Mouse (Mus musculus) intestine, embryonic 15.5 days (tissue): ENCODE measurements at regions not wholly inside any gene's neighbourhood (a gene's known extent, or its start where the extent isn't known, plus 50 kb on each side); places are given as distances from the start of the nearest gene placed in this dataset.
A peak's percentile ranks its signal among the peaks of the same experiment; 100 is the strongest.

Experiments used
- ATAC-seq: fragments of 200-750 bp; cut with Nextera tagmentation; 2 replicates; pipeline ENCODE4 v1.8.0; 2017; ENCODE audit warnings: moderate TSS enrichment, moderate library complexity
- H3K27ac ChIP-seq: fragments of 300-500 bp; sonication (generic); 2 replicates; pipeline ENCODE4 v1.5.1; 2015; ENCODE audit warnings: mild to moderate bottlenecking, inconsistent platforms
- H3K27me3 ChIP-seq: fragments of 300-500 bp; sonication (generic); replicated peaks from 2 replicates; pipeline ENCODE4 v1.6.1; 2015; ENCODE audit warnings: inconsistent platforms
- H3K36me3 ChIP-seq: fragments of 300-500 bp; sonication (generic); 2 replicates; pipeline ENCODE4 v1.6.1; 2015; ENCODE audit warnings: inconsistent platforms
- H3K4me1 ChIP-seq: fragments of 300-500 bp; sonication (generic); replicated peaks from 2 replicates; pipeline ENCODE4 v1.6.1; 2015; ENCODE audit warnings: inconsistent platforms
- H3K4me2 ChIP-seq: fragments of 300-500 bp; sonication (generic); replicated peaks from 2 replicates; pipeline ENCODE4 v1.6.1; 2015; ENCODE audit warnings: mild to moderate bottlenecking, inconsistent platforms
- H3K4me3 ChIP-seq: fragments of 300-500 bp; sonication (generic); replicated peaks from 2 replicates; pipeline ENCODE4 v1.5.1; 2015; ENCODE audit warnings: inconsistent platforms
- H3K9ac ChIP-seq: fragments of 300-500 bp; sonication (generic); 2 replicates; pipeline ENCODE4 v1.6.1; 2015; ENCODE audit warnings: inconsistent platforms
- H3K9me3 ChIP-seq: fragments of 300-500 bp; sonication (generic); 2 replicates; pipeline ENCODE4 v1.6.1; 2016; ENCODE audit warnings: inconsistent platforms
- WGBS: fragments of 180-500 bp; shearing (Covaris S2); methylation state at CpG from one replicate; pipeline ENCODE4 v1.1.7; 2015; 5-methylcytosine and 5-hydroxymethylcytosine counted together

DNA sequence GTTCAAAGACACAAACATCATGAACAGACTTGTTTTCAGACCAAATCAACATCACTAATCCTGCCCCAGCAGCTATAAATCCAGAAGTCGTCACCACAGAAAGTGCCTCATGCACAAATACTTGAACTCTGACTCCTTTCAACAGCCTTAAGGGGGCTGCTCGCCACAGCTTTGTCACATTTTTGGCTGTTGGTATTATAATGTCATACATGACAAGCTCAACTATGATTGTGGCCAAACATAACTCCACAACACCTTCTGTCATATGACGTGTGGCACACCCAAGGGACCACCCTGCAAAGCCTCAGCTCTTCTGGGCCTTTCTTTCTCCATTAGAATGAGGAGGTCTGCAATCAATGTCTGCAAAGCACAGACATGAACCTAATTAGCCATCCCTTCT lies 209.1 kb downstream of the Mtx2 start:
- no peak overlapping the region for H3K9ac ChIP-seq
- no peak overlapping the region for H3K27ac ChIP-seq
- ATAC-seq, result no peak
- H3K27me3 ChIP-seq, result no peaks in the 10 kb centered on the region
- H3K4me2 ChIP-seq, result no peak overlapping the region
- H3K4me3 ChIP-seq, result no peak overlapping the region
- 52% methylated on average over 3 of the region's 3 CpGs for WGBS
- H3K36me3 ChIP-seq, result no peaks in the 10 kb centered on the region
- H3K9me3 ChIP-seq, result no peaks in the 10 kb centered on the region
- H3K4me1 ChIP-seq, result no peaks in the 10 kb centered on the region

- H3K4me1 ChIP-seq, result no peaks in the 10 kb centered on the region
- no peaks in the 10 kb centered on the region for H3K27me3 ChIP-seq
- no peak overlapping the region for H3K9ac ChIP-seq
- WGBS, result 34% methylated on average over 3 of the region's 3 CpGs
- H3K9me3 ChIP-seq, result no peaks in the 10 kb centered on the region
- H3K27ac ChIP-seq, result no peak overlapping the region
- H3K4me3 ChIP-seq, result no peak overlapping the region
- no peaks in the 10 kb centered on the region for H3K36me3 ChIP-seq
- H3K4me2 ChIP-seq, result no peak overlapping the region
- ATAC-seq, result no peak
These were observed 213.5 kb downstream of the Mtx2 start for GRCm38 (mm10) chr2:75039066-75039465.

GRCm38 (mm10) chr2:75046892-75047291 lies 221.3 kb downstream of the Mtx2 start:
- no peak overlapping the region for H3K9ac ChIP-seq
- no peak for ATAC-seq
- no peak overlapping the region for H3K27ac ChIP-seq
- H3K27me3 ChIP-seq, result no peaks in the 10 kb centered on the region
- no peak overlapping the region for H3K4me2 ChIP-seq
- no peaks in the 10 kb centered on the region for H3K4me1 ChIP-seq
- H3K36me3 ChIP-seq, result no peaks in the 10 kb centered on the region
- no peak overlapping the region for H3K4me3 ChIP-seq
- H3K9me3 ChIP-seq, result no peaks in the 10 kb centered on the region
- WGBS, result 72% methylated on average over 6 of the region's 6 CpGs

- Histone ChIP-seq H3K27me3 (no peaks in the 10 kb centered on the region), H3K4me2 (no peak overlapping the region), H3K36me3 (no peaks in the 10 kb centered on the region), H3K4me1 (no peaks in the 10 kb centered on the region), H3K9ac (no peak overlapping the region), H3K9me3 (no peaks in the 10 kb centered on the region), H3K27ac (no peak overlapping the region), H3K4me3 (no peak overlapping the region)
- WGBS, result 47% methylated on average over 6 of the region's 6 CpGs
- no peak for ATAC-seq
These were observed 222.5 kb downstream of the Mtx2 start for GRCm38 (mm10) chr2:75048071-75048470.

GRCm38 (mm10) chr2:75054474-75055186 lies 229.0 kb downstream of the Mtx2 start:
- Histone ChIP-seq H3K9me3 (no peaks in the 10 kb centered on the region), H3K9ac (0 out of 2 replicates have a peak overlapping the region, but pooled peaks have one; percentile 8), H3K4me2 (peak overlapping the region; percentile 71), H3K27me3 (no peaks in the 10 kb centered on the region), H3K36me3 (no peaks in the 10 kb centered on the region), H3K27ac (no peak overlapping the region), H3K4me3 (peak overlapping the region; percentile 26), H3K4me1 (no peaks in the 10 kb centered on the region; the same call in 1 of the 2 replicates)
- WGBS, result 29% methylated on average over 14 of the region's 14 CpGs
- ATAC-seq, result 0 out of 2 replicates have a peak, but pooled peaks have one; percentile 36

DNA sequence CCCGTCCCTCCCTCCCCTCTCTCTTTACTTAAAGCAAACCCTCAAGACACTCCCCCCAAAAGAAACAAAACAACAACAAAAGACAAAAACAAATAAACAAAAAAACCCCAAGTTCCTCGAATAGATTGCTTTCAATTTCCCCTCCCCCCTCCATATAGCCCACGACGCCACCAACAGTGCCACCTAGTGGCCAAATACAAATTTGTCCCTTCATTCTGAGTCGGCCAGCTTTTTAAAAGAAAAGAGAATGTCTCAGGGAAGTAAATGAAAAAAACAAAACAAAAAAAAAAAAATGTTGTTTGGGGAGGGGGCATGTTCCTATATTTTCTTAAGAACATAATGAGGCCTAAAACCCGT lies 229.6 kb downstream of the Mtx2 start:
- no peaks in the 10 kb centered on the region; the same call in 1 of the 2 replicates for H3K4me1 ChIP-seq
- H3K4me2 ChIP-seq, result peak overlapping the region; percentile 71
- H3K4me3 ChIP-seq, result peak overlapping the region; percentile 26
- 0 out of 2 replicates have a peak, but pooled peaks have one; percentile 49 for ATAC-seq
- WGBS, result 1% methylated on average over 6 of the region's 6 CpGs
- H3K9ac ChIP-seq, result 0 out of 2 replicates have a peak overlapping the region, but pooled peaks have one; percentile 8
- no peak overlapping the region for H3K27ac ChIP-seq
- no peaks in the 10 kb centered on the region for H3K9me3 ChIP-seq
- no peaks in the 10 kb centered on the region for H3K36me3 ChIP-seq
- H3K27me3 ChIP-seq, result no peaks in the 10 kb centered on the region

- no peak overlapping the region for H3K9ac ChIP-seq
- no peak overlapping the region for H3K4me3 ChIP-seq
- H3K27me3 ChIP-seq, result peaks cover 8% of the 10 kb centered on the region; the same call in 1 of the 2 replicates
- no peaks in the 10 kb centered on the region for H3K9me3 ChIP-seq
- ATAC-seq, result no peak
- no peak overlapping the region for H3K4me2 ChIP-seq
- H3K27ac ChIP-seq, result no peak overlapping the region
- WGBS, result 26% methylated on average over 7 of the region's 7 CpGs
- no peaks in the 10 kb centered on the region for H3K36me3 ChIP-seq
- H3K4me1 ChIP-seq, result 0 out of 2 replicates have a peak, but pooled peaks cover 4% of the 10 kb centered on the region
These were observed 235.4 kb downstream of the Mtx2 start for GRCm38 (mm10) chr2:75061009-75061408.

GRCm38 (mm10) chr2:75061456-75062188 lies 236.0 kb downstream of the Mtx2 start:
- 38% methylated on average over 12 of the region's 12 CpGs for WGBS
- no peak overlapping the region for H3K9ac ChIP-seq
- H3K4me2 ChIP-seq, result no peak overlapping the region
- peaks cover 8% of the 10 kb centered on the region; the same call in 1 of the 2 replicates for H3K27me3 ChIP-seq
- 0 out of 2 replicates have a peak, but pooled peaks cover 4% of the 10 kb centered on the region for H3K4me1 ChIP-seq
- H3K27ac ChIP-seq, result no peak overlapping the region
- H3K36me3 ChIP-seq, result no peaks in the 10 kb centered on the region
- no peak overlapping the region for H3K4me3 ChIP-seq
- no peak for ATAC-seq
- H3K9me3 ChIP-seq, result no peaks in the 10 kb centered on the region

- H3K4me1 ChIP-seq, result 0 out of 2 replicates have a peak, but pooled peaks cover 4% of the 10 kb centered on the region
- H3K9ac ChIP-seq, result no peak overlapping the region
- WGBS, result 67% methylated on average over 7 of the region's 7 CpGs
- no peak overlapping the region for H3K27ac ChIP-seq
- peaks cover 8% of the 10 kb centered on the region; the same call in 1 of the 2 replicates for H3K27me3 ChIP-seq
- no peak overlapping the region for H3K4me3 ChIP-seq
- no peak for ATAC-seq
- no peaks in the 10 kb centered on the region for H3K9me3 ChIP-seq
- H3K36me3 ChIP-seq, result no peaks in the 10 kb centered on the region
- no peak overlapping the region for H3K4me2 ChIP-seq
These were observed 236.5 kb downstream of the Mtx2 start for GRCm38 (mm10) chr2:75062189-75062510.

DNA sequence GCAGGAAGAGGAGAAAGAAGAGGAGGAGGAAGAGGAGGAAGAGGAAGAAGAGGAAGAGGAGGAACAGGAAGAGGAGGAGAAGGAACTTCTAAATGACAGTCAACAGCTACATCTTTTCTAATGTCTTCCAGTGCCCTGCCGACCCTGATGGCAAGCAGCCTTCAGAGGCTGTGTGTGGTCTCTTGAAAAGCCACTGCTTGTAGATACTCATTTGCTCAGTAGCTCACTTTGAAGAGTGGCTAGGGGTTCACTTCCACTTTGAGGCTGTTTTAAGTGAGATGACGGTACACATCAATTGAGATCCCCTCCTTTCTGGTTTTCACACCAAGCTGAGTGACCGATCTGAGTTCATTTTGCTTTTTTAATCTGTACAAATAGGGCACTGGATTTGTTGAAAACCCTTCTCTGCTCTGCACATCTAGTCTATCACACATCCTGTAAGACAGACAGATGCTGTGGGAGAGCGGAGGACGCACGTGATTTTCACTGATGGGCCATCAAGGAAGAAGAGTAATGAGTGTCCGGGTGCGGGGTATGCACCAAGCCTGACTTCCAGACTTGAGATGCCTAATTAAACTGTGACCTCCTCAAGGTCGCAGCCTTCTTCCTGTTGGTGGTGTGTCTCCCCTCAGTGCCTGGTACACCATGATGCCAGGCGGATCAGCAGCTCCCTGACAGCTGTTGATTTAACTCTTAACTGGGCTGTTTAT lies 239.0 kb downstream of the Mtx2 start:
- no peak for ATAC-seq
- Histone ChIP-seq H3K36me3 (no peaks in the 10 kb centered on the region), H3K27ac (no peak overlapping the region), H3K4me1 (0 out of 2 replicates have a peak, but pooled peaks cover 4% of the 10 kb centered on the region), H3K9ac (no peak overlapping the region), H3K4me3 (no peak overlapping the region), H3K27me3 (peaks cover 8% of the 10 kb centered on the region; the same call in 1 of the 2 replicates), H3K9me3 (no peaks in the 10 kb centered on the region), H3K4me2 (no peak overlapping the region)
- 45% methylated on average over 10 of the region's 10 CpGs for WGBS

DNA sequence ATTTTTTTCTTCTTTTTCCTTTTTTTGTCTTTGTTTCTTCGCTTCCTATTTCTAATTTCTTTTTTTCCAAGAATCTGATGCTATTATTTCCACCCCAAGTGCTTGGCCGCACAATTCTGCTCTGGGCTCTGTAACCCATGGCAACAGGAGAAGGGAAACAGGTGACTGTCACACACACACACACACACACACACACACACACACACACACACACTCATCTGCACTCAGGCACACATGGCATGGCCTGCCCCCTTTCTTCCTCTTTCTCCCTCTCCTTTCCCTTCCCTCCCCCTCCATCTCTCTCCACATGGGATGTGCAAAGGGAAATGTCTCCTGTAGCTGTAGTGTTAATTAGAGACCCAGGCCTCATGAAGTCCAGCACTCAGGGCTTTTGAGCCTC lies 239.7 kb downstream of the Mtx2 start:
- H3K9ac ChIP-seq, result no peak overlapping the region
- peaks cover 8% of the 10 kb centered on the region; the same call in 1 of the 2 replicates for H3K27me3 ChIP-seq
- H3K36me3 ChIP-seq, result no peaks in the 10 kb centered on the region
- no peak overlapping the region for H3K4me3 ChIP-seq
- H3K27ac ChIP-seq, result no peak overlapping the region
- 0 out of 2 replicates have a peak, but pooled peaks cover 4% of the 10 kb centered on the region for H3K4me1 ChIP-seq
- H3K9me3 ChIP-seq, result no peaks in the 10 kb centered on the region
- WGBS, result 70% methylated on average over 2 of the region's 2 CpGs
- no peak for ATAC-seq
- no peak overlapping the region for H3K4me2 ChIP-seq

- no peak overlapping the region for H3K9ac ChIP-seq
- WGBS, result 57% methylated on average over 2 of the region's 2 CpGs
- no peak overlapping the region for H3K4me3 ChIP-seq
- H3K27me3 ChIP-seq, result no peaks in the 10 kb centered on the region
- ATAC-seq, result no peak
- H3K27ac ChIP-seq, result no peak overlapping the region
- no peaks in the 10 kb centered on the region; the same call in 1 of the 2 replicates for H3K4me1 ChIP-seq
- no peaks in the 10 kb centered on the region for H3K9me3 ChIP-seq
- H3K36me3 ChIP-seq, result no peaks in the 10 kb centered on the region
- no peak overlapping the region for H3K4me2 ChIP-seq
These were observed 243.7 kb downstream of the Mtx2 start for GRCm38 (mm10) chr2:75069321-75069720.
